Mouse (Mus musculus) CH12.LX (cell line): Measurements from ENCODE around the gene Poglut1. TPM values are rescaled to one million over a fixed set of nuclear protein-coding genes. Genes with fewer than 3 reads are reported as not detected.

Source experiments
- DNase-seq: peaks from one replicate; pipeline ENCODE4 v3.0.0-alpha.2; 2013; ENCODE audit errors: extremely low read depth
- H3K27ac ChIP-seq: 2 replicates; pipeline ENCODE4 v1.5.1; 2012; ENCODE audit warnings: low read depth, mild to moderate bottlenecking, control low read depth, moderate library complexity; ENCODE audit not compliant: insufficient read depth
- H3K27me3 ChIP-seq: replicated peaks from 2 replicates; pipeline ENCODE3; 2012; ENCODE audit warnings: inconsistent platforms
- H3K36me3 ChIP-seq, 2 experiments: replicated peaks in 1 of 2; 2 replicates each; pipeline versions ENCODE3 to v1.6.1; 2012; ENCODE audit warnings: inconsistent platforms in 1 of 2, low read length in 1 of 2, mild to moderate bottlenecking in 1 of 2, mixed read lengths in 1 of 2, moderate library complexity in 1 of 2; ENCODE audit not compliant: control insufficient read depth in 1 of 2, insufficient read depth in 1 of 2
- H3K4me1 ChIP-seq, 2 experiments: 2 replicates each; pipeline ENCODE4 v1.6.1; 2012; ENCODE audit warnings: inconsistent platforms in 1 of 2, moderate library complexity in 1 of 2; ENCODE audit not compliant: insufficient read depth in 2 of 2, control insufficient read depth in 1 of 2
- H3K4me2 ChIP-seq: 2 replicates; pipeline ENCODE4 v1.6.1; 2012; ENCODE audit warnings: low read depth, mild to moderate bottlenecking, control low read depth; ENCODE audit not compliant: poor library complexity, insufficient read depth, severe bottlenecking
- H3K4me3 ChIP-seq, 3 experiments: fragments of 150-350 bp in 1 of 3; sonication (generic) in 1 of 3; replicated peaks in 1 of 3; 2 replicates each; pipeline versions ENCODE3 to v1.5.1; 2011 to 2012; ENCODE audit warnings: low read depth in 2 of 3, low read length in 2 of 3, mild to moderate bottlenecking in 2 of 3, moderate library complexity in 2 of 3, control low read depth in 1 of 3, improper control_type of control experiment in 1 of 3, inconsistent platforms in 1 of 3, mixed read lengths in 1 of 3; ENCODE audit not compliant: poor library complexity in 1 of 3
- H3K79me2 ChIP-seq: replicated peaks from 2 replicates; pipeline ENCODE4 v1.6.1; 2012; ENCODE audit warnings: mild to moderate bottlenecking, moderate library complexity; ENCODE audit not compliant: control insufficient read depth, poor library complexity, insufficient read depth, severe bottlenecking; ENCODE audit errors: extremely low read depth
- H3K9ac ChIP-seq: 2 replicates; pipeline ENCODE4 v1.6.1; 2012; ENCODE audit warnings: low read depth, mild to moderate bottlenecking, control low read depth, moderate library complexity; ENCODE audit not compliant: insufficient read depth
- H3K9me3 ChIP-seq: replicated peaks from 2 replicates; pipeline ENCODE3; 2012; ENCODE audit warnings: low read length, inconsistent platforms, mixed read lengths
- CTCF ChIP-seq, 2 experiments: IDR thresholded peaks in 1 of 2; conservative IDR thresholded peaks in 1 of 2; 2 replicates each; pipeline ENCODE4 v1.5.1; 2011 to 2012; ENCODE audit warnings: low read depth in 2 of 2, low read length in 2 of 2, improper control_type of control experiment in 1 of 2, inconsistent platforms in 1 of 2, mild to moderate bottlenecking in 1 of 2, moderate library complexity in 1 of 2
- E2F4 ChIP-seq: IDR thresholded peaks from 2 replicates; pipeline ENCODE4 v1.6.1; 2011; ENCODE audit warnings: low read depth, low read length, improper control_type of control experiment; ENCODE audit not compliant: insufficient replicate concordance
- ELF1 ChIP-seq: IDR thresholded peaks from 2 replicates; pipeline ENCODE4 v1.6.1; 2014; ENCODE audit warnings: low read depth, mild to moderate bottlenecking, inconsistent platforms, low read length, improper control_type of control experiment
- EP300 ChIP-seq: IDR thresholded peaks from 2 replicates; pipeline ENCODE4 v1.6.1; 2011; ENCODE audit warnings: low read length, improper control_type of control experiment
- ETS1 ChIP-seq: conservative IDR thresholded peaks from 2 replicates; pipeline ENCODE4 v1.6.1; 2012; ENCODE audit warnings: low read depth, mild to moderate bottlenecking, inconsistent platforms, low read length, improper control_type of control experiment, moderate library complexity
- JUND ChIP-seq: conservative IDR thresholded peaks from 2 replicates; pipeline ENCODE4 v1.6.1; 2011; ENCODE audit warnings: low read depth, low read length, improper control_type of control experiment
- KAT2A ChIP-seq: IDR thresholded peaks from 2 replicates; pipeline ENCODE4 v1.6.1; 2012; ENCODE audit warnings: low read length, improper control_type of control experiment, inconsistent platforms; ENCODE audit not compliant: insufficient replicate concordance
- MAZ ChIP-seq: IDR thresholded peaks from 2 replicates; pipeline ENCODE4 v1.6.1; 2012; ENCODE audit warnings: low read depth, mild to moderate bottlenecking, inconsistent platforms, low read length, improper control_type of control experiment, moderate library complexity
- MEF2A ChIP-seq: IDR thresholded peaks from 2 replicates; pipeline ENCODE4 v1.6.1; 2014; ENCODE audit warnings: low read depth, mild to moderate bottlenecking, inconsistent platforms, low read length, improper control_type of control experiment, borderline replicate concordance
- MXI1 ChIP-seq: IDR thresholded peaks from 2 replicates; pipeline ENCODE4 v1.6.1; 2011; ENCODE audit warnings: mild to moderate bottlenecking, low read depth, low read length, improper control_type of control experiment
- MYC ChIP-seq: IDR thresholded peaks from 2 replicates; pipeline ENCODE4 v1.6.1; 2011; ENCODE audit warnings: low read depth, mild to moderate bottlenecking, improper control_type of control experiment, low read length
- NRF1 ChIP-seq: IDR thresholded peaks from 2 replicates; pipeline ENCODE4 v1.6.1; 2014; ENCODE audit warnings: low read depth, mild to moderate bottlenecking, inconsistent platforms, low read length, improper control_type of control experiment, moderate library complexity
- PAX5 ChIP-seq: IDR thresholded peaks from 2 replicates; pipeline ENCODE4 v1.6.1; 2012; ENCODE audit warnings: low read length, inconsistent platforms, mixed read lengths
- POLR2A ChIP-seq: IDR thresholded peaks from 2 replicates; pipeline ENCODE4 v1.6.1; 2011; ENCODE audit warnings: low read depth, mild to moderate bottlenecking, improper control_type of control experiment, low read length
- POLR2AphosphoS2 ChIP-seq: IDR thresholded peaks from 2 replicates; pipeline ENCODE4 v1.6.1; 2011; ENCODE audit warnings: low read depth, low read length, improper control_type of control experiment
- SMC3 ChIP-seq: IDR thresholded peaks from 2 replicates; pipeline ENCODE4 v1.6.1; 2011; ENCODE audit warnings: low read depth, low read length, improper control_type of control experiment
- TBP ChIP-seq: conservative IDR thresholded peaks from 2 replicates; pipeline ENCODE4 v1.6.1; 2011; ENCODE audit warnings: low read depth, low read length, improper control_type of control experiment
- TCF12 ChIP-seq: IDR thresholded peaks from 2 replicates; pipeline ENCODE4 v1.6.1; 2014; ENCODE audit warnings: low read depth, mild to moderate bottlenecking, inconsistent platforms, low read length, improper control_type of control experiment
- UBTF ChIP-seq: IDR thresholded peaks from 2 replicates; pipeline ENCODE4 v1.6.1; 2012; ENCODE audit warnings: low read depth, mild to moderate bottlenecking, inconsistent platforms, low read length, improper control_type of control experiment, moderate library complexity
- USF1 ChIP-seq: IDR thresholded peaks from 2 replicates; pipeline ENCODE4 v1.6.1; 2014; ENCODE audit warnings: low read depth, mild to moderate bottlenecking, inconsistent platforms, low read length, improper control_type of control experiment
- USF2 ChIP-seq: conservative IDR thresholded peaks from 2 replicates; pipeline ENCODE4 v1.6.1; 2011; ENCODE audit warnings: low read depth, low read length, improper control_type of control experiment
- ZKSCAN1 ChIP-seq: IDR thresholded peaks from 2 replicates; pipeline ENCODE4 v1.6.1; 2012; ENCODE audit warnings: low read depth, inconsistent platforms, low read length, improper control_type of control experiment, borderline replicate concordance
- ZMIZ1 ChIP-seq: IDR thresholded peaks from 2 replicates; pipeline ENCODE4 v1.6.1; 2012; ENCODE audit warnings: low read depth, mild to moderate bottlenecking, inconsistent platforms, low read length, improper control_type of control experiment
- ZNF384 ChIP-seq: IDR thresholded peaks from 2 replicates; pipeline ENCODE4 v1.6.1; 2012; ENCODE audit warnings: low read depth, low read length, improper control_type of control experiment, inconsistent platforms
- dilution Hi-C: fragments of 300-500 bp; cut with MboI; formaldehyde crosslinking; loops from 2 replicates; pipeline ENCODE4 v1.14.3; 2020; ENCODE audit warnings: low sequenced_read_pairs; ENCODE audit not compliant: extremely low pct_unique_long_range_greater_than_20kb, extremely low pct_ligation_motif_present
- in situ Hi-C: fragments of 300-500 bp; cut with MboI; formaldehyde crosslinking; loops from 3 replicates; pipeline ENCODE4 v1.14.3; 2019; ENCODE audit warnings: low sequenced_read_pairs, low pct_ligation_motif_present, low pct_unique_long_range_greater_than_20kb, mixed read lengths
- polyA plus RNA-seq: library from polyadenylated mRNA; unstranded; fragments of >175 nt; gene quantifications from 2 replicates; pipeline ENCODE4 v1.2.1, GENCODE M21; 2012; ENCODE audit warnings: low read depth; ENCODE audit not compliant: insufficient read length
- total RNA-seq, 2 experiments: library from RNA; depleted of rRNA; stranded (reverse); fragments of 300-350 nt in 1 of 2; fragments of >200 nt in 1 of 2; gene quantifications; 2 replicates each; pipeline ENCODE4 v1.2.3; 2012 to 2014

The Poglut1 gene
- total and polyA plus RNA-seq, 3 experiments = 41.4 to 65.6 (median 54.7) TPM

- H3K36me3 ChIP-seq = peaks cover 0 to 8% of the 10 kb centered on the region in 2 experiments
- no peaks in the 10 kb centered on the region for H3K79me2 ChIP-seq
- peaks cover 0 to 13% of the 10 kb centered on the region in 2 experiments; a peak in 2 of 4 replicates for H3K4me1 ChIP-seq
- no peak overlapping the region for H3K4me2 ChIP-seq
- no peak overlapping the region for H3K9ac ChIP-seq
- no peak for DNase-seq
- dilution Hi-C loops (no loop called here), in situ Hi-C loops (no loop called here)
- TF ChIP-seq ZMIZ1 (no peak), TBP (no peak), TCF12 (no peak), ELF1 (no peak), NRF1 (no peak), USF2 (no peak), SMC3 (no peak), POLR2AphosphoS2 (no peak), ZKSCAN1 (no peak), KAT2A (no peak), USF1 (no peak), JUND (no peak), UBTF (no peak), CTCF (conservative IDR thresholded peaks at IDR 0.05 in 1 of 2, IDR thresholded peaks at IDR 0.05 in 1 of 2; ENCODE audit: low read depth in 2 of 2, low read length in 2 of 2) (no peak), EP300 (no peak), MEF2A (no peak)
- no peaks in the 10 kb centered on the region for H3K9me3 ChIP-seq
- no peaks in the 10 kb centered on the region for H3K27me3 ChIP-seq
- H3K27ac ChIP-seq = no peak overlapping the region
- no peak overlapping the region for H3K4me3 ChIP-seq
Measured at GRCm38 (mm10) chr16:38598986-38599680, 49.1 kb upstream of the Poglut1 start.

GRCm38 (mm10) chr16:38596651-38597050 is 46.6 kb upstream of the Poglut1 start:
- dilution Hi-C loops = no loop called here
- H3K9me3 ChIP-seq = no peaks in the 10 kb centered on the region
- H3K27ac ChIP-seq = no peak overlapping the region
- no peak for TF ChIP-seq POLR2A
- TF ChIP-seq ZNF384 = no peak
- no peak for TF ChIP-seq ETS1
- no peak for TF ChIP-seq MAZ
- TF ChIP-seq MYC = no peak
- TF ChIP-seq UBTF = no peak
- TF ChIP-seq E2F4 = no peak
- no peak for TF ChIP-seq CTCF (conservative IDR thresholded peaks at IDR 0.05 in 1 of 2, IDR thresholded peaks at IDR 0.05 in 1 of 2; ENCODE audit: low read depth in 2 of 2, low read length in 2 of 2)
- TF ChIP-seq KAT2A = no peak
- no peak for TF ChIP-seq TCF12
- no peak for TF ChIP-seq POLR2AphosphoS2
- TF ChIP-seq NRF1 = no peak
- TF ChIP-seq MXI1 = no peak
- no peak for TF ChIP-seq PAX5
- no peak for TF ChIP-seq TBP
- TF ChIP-seq, all 38 proteins: peak for 0
- Histone ChIP-seq H3K4me2 (no peak overlapping the region), H3K4me1 (no peaks in the 10 kb centered on the region), H3K9ac (no peak overlapping the region), H3K36me3 (peaks cover 9 to 29% of the 10 kb centered on the region in 2 experiments), H3K27me3 (no peaks in the 10 kb centered on the region), H3K79me2 (no peaks in the 10 kb centered on the region), H3K4me3 (no peak overlapping the region)
- no peak for DNase-seq
- in situ Hi-C loops = no loop called here
